Mouse (Mus musculus) cerebral cortex, adult 2 months (tissue): ENCODE data around the gene Gphn.

Experiments used
- WGBS: fragments of 180-500 bp; shearing (Covaris S2); methylation state at CpG from one replicate; pipeline ENCODE4 v1.1.7; 2018; 5-methylcytosine and 5-hydroxymethylcytosine counted together

Gene Gphn

DNA sequence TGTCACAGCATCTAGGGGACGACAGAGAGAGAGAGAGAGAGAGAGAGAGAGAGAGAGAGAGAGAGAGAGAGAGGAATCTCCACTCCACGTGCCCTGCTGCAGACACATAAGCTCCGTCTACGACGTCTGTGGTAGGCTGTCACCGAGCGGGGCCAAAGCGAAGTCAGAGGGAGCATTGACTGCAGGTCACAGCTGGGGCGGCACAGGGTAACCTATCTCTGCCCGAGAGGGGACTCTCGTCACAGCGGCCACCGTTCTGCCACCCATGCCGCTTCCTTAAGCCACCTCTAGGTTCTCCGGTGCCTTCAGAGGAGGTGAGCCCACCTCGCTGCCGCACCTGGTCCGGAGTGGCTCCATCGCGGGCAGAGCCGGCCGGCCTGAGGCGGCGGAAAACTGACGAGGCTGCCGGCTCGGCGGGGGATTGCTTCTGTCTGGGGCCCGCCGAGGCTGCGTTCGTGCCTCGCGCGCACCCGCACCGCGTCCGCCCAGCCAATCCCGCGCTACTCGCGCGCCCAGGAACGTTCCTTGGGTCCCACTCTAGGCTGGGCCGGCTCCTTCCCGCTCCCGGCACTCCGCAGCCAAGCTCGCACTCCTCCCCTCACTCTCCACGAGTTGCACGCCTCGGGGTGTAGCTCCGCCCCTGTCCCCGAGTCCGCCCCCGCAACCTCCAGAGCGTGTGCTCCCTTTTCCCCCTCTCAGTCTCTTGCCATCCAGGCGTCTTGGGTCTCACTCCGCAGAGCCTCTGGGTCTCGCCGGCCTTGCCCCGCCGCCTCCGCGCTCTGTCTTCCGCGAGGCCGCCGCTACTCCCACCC, at the start of gene Gphn:
TSS of gene Gphn (plus strand) at position 673 of the 812 bp plus-strand sequence.
- whole genome bisulfite sequencing, result under 1% methylated on average over 70 of the region's 70 CpGs

DNA sequence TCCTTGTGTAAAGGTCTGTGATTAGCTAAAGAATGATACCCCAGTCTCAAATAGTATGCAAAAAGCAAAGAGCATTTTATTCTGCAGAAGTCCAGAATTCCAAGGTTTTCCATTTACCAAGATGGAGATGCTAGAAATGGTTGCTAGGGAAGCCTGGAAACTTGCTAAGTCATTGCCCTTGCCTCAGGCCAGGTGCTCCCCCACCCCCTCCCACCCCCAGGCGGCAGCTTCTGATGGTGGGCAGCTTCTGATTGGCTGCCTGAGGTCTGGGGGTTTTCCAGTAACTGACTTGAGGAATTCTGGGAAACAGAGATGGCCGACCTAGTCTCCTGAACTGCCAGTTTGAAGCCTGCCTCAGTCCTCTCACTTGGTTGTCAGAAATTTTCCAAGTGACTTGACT, 44.7 kb upstream of the Gphn start:
- WGBS, result 82% methylated on average over 2 of the region's 2 CpGs

DNA sequence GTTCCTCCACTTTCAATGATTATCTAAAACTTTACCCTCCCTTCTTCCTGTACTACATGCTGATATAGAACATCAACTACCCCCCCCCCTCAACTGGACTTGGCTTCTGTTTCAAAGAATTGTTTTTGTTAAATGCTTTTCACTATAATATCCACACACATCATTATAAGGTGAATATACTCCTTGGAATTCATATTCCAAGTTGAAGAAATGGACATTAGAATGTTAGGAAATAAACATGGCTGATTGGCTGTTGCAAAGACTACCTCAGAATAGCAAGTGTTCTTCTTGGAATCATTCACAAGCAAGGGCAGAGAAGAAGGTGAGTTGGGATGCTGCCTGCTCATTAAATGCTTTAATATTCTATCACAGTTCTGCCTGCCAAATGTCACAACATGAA, 32.2 kb upstream of the Gphn start, which contains the start of gene Gm6657:
TSS of gene Gm6657 (plus strand) at position 301 of the 400 bp plus-strand sequence.

DNA sequence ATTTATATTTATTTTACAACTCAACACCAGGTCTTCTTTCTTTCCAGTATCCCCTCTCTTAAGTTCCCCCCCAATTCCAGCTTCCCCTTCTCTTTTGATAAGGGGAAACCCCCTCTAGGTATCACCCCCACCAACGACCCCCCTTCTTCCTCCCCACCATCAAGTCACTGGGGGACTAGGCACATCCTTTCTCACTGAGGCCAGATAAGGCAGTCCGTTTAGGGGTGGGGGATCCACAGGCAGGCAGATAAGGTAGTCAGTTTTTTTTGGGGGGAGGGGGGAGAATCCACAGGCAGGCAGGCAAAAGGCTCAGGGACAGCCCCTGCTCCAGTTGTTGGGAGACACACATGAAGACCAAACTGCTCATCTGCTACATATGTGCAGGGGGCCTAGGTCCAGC, 30.8 kb upstream of the Gphn start:
- 61% methylated on average over 2 of the region's 2 CpGs for WGBS

GRCm38 (mm10) chr12:78203646-78204045, 22.5 kb upstream of the Gphn start:
- WGBS, result 45% methylated on average over 5 of the region's 5 CpGs

- 13% methylated on average over 5 of the region's 5 CpGs for WGBS
Observed at GRCm38 (mm10) chr12:78205915-78206570, 20.1 kb upstream of the Gphn start.

GRCm38 (mm10) chr12:78206571-78206960, 19.6 kb upstream of the Gphn start:
- WGBS, result 89% methylated on average over 4 of the region's 4 CpGs

- WGBS, result 87% methylated on average over 2 of the region's 2 CpGs
Observed at GRCm38 (mm10) chr12:78209856-78210255, 16.3 kb upstream of the Gphn start.

DNA sequence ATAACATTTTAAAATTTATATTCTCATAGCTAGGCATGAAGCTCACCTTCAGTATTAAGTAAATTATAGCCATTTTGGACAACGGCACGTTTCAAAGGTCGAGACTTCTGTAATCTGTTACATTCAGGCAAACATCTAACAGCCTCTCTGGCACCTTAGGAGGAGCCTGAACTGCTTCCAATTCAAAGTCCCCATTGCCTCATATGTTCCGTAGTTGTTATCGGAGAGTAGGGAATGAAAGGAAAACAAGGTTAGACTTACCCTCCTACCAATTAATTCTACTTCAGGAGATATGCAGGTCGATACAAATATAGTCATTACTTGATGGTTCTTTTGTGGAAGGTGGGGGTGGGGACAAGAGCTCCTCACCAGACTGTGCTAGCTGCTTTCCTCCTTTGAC, 10.7 kb upstream of the Gphn start:
- WGBS, result 82% methylated on average over 6 of the region's 6 CpGs

DNA sequence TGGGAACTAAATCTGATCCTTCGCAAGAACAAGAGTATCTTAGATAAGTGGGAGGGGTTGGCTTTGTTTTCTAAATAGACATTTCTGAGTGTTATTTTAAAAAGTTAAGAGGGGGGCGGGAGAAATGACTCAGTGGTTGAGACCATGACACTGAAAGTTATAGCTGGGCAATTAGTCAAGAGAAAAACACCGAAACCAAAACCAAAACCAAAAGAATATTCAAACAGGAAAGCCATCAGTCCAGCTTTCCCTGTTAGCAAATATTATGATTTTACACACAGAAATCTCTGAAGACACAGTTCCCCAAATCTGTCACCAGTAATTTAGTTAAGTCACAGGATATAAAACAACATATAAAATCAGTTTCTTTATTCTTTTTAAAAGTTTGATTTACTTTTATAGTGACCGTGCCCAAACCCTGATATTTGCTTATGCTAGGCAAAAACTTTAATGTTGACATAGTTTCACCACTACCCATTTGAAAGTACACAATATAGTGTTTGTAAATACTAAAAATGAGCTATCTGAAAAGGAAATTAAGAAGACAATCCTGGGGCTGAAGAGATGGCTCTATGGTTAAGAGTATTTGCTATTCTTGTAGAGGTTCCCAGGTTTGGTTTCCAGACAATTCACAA, 6.9 kb upstream of the Gphn start:
- 84% methylated on average over 4 of the region's 4 CpGs for WGBS

DNA sequence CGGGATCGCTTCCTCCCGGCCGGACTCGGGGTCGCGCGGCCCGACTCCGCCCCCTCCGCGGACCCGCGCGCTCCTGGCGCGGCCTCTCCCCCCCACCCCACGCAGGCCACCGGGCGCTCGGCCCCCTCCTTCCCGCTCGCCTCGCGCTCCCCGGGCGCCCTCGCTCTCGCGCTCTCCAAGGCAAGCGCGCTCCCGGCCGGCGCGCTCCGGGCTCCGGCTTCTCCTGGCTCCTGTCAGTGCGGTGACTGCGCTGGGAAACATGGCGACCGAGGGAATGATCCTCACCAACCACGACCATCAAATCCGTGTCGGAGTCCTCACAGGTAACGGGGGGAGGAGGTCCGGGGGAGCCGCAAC, 318 bp downstream of the Gphn start:
- WGBS, result under 1% methylated on average over 48 of the region's 48 CpGs

GRCm38 (mm10) chr12:78227021-78227932, 1.1 kb downstream of the Gphn start:
- WGBS, result 1% methylated on average over 39 of the region's 57 CpGs

DNA sequence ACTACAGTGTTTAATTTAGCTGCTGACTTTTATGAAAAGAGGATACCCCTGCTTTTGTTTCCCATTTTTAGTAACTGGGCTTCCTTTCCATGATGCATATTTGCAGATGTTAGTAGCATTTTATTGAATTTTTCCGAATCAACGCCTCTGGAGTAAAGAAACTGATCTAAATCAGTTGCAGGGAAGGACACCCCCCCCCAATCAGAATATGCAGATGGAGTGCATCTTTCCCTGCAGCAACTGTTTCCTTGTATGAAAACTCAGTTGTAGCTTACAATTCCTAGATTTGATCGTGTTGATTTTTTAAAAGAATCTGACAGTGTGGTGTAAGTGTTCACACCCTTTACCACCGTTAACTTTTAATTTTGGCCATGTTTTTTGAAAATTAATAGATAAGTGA, 2.0 kb downstream of the Gphn start:
- 23% methylated on average over 4 of the region's 4 CpGs for WGBS

DNA sequence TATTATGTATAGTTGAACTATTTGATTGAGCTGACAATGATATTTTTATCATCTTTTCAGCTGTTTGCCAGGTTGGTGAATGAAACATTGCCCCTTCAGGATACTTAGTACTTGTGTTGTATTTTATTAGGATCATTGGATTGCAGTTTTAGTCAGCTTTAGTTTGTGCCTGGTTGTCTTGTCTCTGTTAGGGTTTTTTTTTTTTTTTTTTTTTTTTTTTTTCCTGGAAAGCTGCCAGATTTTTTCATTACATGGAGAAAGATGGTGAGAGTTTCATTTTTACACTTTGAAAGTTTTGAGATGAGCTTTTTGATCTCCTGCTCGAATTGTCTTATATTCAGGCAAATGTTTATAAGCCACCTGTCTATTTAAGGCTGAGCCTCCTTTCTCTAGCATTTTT, 22.2 kb downstream of the Gphn start:
- 12% methylated on average over 1 of the region's 1 CpGs for WGBS

GRCm38 (mm10) chr12:78277386-78277785, 51.2 kb downstream of the Gphn start:
- 45% methylated on average over 2 of the region's 2 CpGs for WGBS

DNA sequence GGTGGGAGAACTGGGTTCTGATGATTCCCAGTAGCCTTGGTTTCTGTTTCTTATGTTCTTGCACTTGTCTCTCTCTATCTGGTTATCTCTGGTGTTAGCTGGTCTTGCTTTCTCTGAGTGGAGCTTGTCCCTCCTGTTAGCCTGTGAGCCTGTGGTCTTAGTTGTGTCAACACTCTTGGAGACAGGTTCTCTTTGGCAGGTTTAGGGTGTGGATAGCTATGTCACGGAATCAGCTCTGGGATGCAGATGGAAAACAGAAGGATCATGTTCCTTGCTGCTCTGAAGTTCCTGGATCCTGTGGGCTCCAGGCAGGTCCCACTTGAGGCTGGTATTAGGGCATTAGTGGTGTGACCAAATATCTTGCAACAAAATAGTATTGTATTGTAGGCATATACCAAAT, 64.2 kb downstream of the Gphn start:
- 89% methylated on average over 1 of the region's 1 CpGs for WGBS

GRCm38 (mm10) chr12:78298824-78299398, 72.7 kb downstream of the Gphn start:
- WGBS, result 91% methylated on average over 1 of the region's 1 CpGs

DNA sequence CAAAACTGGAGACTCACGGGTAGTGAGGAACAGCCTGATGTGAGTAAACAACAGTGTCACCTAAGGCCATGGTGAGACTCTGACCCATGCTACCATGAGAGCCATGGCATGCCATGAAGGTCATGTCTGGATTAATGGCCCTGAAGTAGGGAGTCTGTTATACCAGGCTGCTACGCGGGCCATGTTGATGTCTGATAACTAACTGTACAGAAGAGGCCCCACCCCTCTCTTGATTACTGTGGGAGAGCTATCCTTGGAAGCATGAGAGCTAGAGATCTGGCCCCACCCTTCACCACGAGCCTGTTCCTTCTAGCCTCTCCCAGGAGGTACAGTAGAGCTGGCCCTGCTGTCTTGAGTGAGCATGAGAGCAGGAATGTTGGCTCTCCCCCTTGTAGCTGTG, 101.8 kb downstream of the Gphn start:
- WGBS, result 92% methylated on average over 4 of the region's 4 CpGs

DNA sequence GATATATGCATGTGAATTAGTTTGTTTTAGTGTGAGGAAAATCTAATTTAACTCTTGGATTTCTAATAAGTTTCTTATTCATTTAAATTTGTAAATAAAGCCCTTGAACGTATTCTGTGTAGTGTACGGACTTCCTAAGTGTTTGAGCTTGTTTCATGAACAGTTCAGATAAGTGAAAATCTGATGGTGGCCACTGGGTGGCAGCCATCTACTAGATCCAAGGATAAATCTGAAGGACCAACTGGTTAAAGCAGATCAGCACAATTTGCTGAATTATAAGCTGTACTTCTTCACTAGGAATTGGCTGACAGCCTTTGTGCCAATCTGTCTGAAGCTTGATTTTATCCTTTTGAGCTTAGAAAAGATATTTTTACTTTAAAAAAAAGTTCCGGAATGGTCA, 105.9 kb downstream of the Gphn start:
- WGBS, result 25% methylated on average over 3 of the region's 3 CpGs

GRCm38 (mm10) chr12:78356472-78356871, 130.3 kb downstream of the Gphn start:
- 55% methylated on average over 2 of the region's 2 CpGs for WGBS

DNA sequence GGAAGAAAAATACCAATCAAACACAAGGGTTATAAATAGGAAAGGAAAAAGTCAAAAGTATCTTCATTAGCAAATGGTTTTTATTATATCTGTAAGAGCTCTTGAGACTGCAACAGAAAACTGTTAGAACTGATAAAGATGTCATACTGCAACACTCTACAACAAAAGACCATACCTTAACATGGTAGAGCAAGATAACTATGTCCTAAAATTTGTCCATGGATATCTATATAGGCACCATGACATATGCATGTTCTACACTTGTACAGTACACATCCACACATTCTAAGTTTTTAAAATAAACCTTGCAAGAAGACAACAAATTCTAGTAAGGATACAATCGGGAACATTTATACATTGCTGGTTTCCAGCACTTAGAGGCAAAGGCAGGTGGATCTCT, 169.1 kb downstream of the Gphn start:
- WGBS, result 88% methylated on average over 1 of the region's 1 CpGs

DNA sequence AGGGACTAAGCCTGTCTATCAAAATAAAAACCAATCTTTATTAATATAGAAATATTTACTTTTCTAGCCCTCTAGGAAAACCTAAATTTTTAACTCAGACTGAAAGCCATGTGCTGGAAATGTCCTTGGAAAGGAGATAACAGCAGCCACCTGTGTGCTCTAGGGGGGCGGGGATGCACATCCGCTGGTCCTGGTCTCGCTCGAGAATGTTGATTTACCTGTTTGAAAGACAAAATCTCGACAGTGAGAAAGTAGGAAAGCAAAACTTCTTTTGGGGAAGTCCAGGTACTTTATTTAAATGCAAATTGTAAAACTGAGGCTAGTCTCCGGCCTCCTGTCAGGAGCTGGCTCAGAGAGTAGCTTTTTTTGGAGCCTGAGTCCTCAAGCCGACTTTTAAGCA, 181.3 kb downstream of the Gphn start:
- 72% methylated on average over 7 of the region's 7 CpGs for WGBS
